Mouse (Mus musculus) inflammation-experienced regulatory T-cells, adult 6 months (primary cell): ENCODE data around the gene Mthfr. TPM values are rescaled to one million over a fixed set of nuclear protein-coding genes. Genes with fewer than 3 reads are reported as not detected.
"Not testable (repeated sequence)": the region's sequence is repeated elsewhere in the genome, so short reads cannot be mapped to it uniquely, and the experiment has no call there.

Source experiments
- ATAC-seq: one replicate; pipeline ENCODE4 v1.8.0; 2017
- polyA plus RNA-seq, 3 experiments: library from polyadenylated mRNA; unstranded; fragments of 100-300 nt; shearing (Covaris generic); gene quantifications; one replicate each; pipeline ENCODE4 v1.2.1; 2017

Mthfr gene
- polyA plus RNA-seq, 3 experiments from 2014 or later, result 9.2 to 12.0 (median 9.5) TPM

DNA sequence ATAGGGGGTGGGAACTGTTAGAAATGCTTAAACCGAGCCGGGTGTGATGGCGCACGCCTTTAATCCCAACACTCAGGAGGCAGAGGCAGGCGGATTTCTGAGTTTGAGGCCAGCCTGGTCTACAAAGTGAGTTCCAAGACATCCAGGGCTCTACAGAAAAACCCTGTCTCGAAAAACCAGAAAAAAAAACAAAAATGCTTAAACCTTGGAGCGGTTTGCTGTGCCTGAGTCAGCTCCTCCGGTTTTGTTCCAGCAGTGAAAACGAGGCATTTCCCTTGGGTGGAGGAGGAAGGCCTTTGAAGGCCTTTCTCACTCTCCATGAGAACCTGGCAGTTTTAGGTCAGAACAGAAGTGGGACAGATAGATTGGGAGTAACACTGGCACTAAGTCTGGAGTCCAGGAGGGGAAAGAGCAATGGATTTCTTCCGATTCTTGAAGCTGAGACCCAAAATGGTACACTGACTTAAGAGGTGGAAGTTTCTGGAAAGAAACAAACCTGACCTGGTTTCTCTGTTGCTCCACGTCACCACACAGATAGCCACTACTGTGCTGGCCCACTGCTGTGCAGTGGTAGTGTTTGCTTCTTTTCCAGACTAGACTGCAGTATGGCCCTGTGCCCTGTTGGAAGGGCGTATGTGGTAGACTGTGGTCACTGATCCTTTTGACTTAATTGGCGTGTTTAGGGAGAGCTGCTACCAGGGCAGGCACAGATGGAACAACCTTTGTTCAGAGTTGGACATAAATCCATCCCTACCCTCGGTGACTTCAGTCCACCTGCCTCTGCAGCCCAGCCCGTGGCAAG, 1.4 kb downstream of the Mthfr start:
- ATAC-seq, result no peak

- no peak for ATAC-seq
These were observed 2.2 kb downstream of the Mthfr start for GRCm38 (mm10) chr4:148040933-148041610.

GRCm38 (mm10) chr4:148041611-148042191, 2.8 kb downstream of the Mthfr start:
- no peak for ATAC-seq

DNA sequence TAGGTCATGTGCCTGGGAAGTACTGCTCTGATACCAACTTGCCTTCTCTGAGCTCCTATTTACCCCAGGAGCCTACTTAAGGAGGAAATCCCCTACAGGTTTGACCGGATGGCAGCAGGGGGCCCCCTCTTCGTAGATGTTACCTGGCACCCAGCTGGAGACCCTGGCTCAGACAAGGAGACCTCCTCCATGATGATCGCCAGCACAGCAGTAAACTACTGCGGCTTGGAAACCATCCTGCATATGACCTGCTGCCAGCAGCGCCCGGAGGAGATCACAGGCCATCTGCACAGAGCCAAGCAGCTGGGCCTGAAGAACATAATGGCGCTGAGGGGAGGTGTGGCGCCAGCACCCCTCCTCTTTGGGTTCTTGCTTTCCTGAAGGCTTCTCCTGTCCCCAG, 4.5 kb downstream of the Mthfr start:
- not testable (repeated sequence) for ATAC-seq

GRCm38 (mm10) chr4:148044113-148044512, 5.2 kb downstream of the Mthfr start:
- ATAC-seq, result no peak

GRCm38 (mm10) chr4:148046450-148047031, 7.7 kb downstream of the Mthfr start:
- ATAC-seq, result no peak

- not testable (repeated sequence) for ATAC-seq
These were observed 11.6 kb downstream of the Mthfr start for GRCm38 (mm10) chr4:148050396-148050914.

DNA sequence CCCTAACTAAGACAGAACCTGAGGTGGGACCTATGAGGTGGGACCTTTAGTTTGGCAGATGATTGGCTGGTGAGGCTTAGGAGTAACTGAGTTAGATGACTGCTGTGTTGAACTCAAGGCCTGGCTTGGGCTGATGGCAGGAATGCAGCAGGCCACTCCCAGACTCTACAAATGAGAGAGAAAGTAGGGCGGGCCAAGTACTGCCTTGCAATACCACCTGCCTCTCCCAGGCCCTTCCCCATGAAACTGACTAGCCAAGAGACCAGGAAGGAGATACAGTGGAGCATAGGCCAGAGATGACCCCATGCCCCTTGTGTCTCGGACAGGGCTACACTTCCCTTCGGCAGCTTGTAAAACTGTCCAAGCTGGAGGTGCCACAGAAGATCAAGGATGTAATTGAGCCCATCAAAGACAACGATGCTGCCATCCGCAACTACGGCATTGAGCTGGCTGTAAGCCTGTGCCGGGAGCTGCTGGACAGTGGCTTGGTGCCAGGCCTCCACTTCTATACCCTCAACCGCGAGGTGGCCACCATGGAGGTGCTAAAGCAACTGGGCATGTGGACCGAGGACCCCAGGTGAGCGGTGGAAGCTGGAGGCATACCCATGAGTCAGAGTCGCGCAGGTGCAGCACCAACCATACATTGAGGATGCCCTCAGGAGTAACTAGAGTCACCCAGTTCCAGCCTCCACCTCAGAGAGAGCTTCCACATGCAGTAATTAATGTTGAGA, 12.3 kb downstream of the Mthfr start:
- no peak for ATAC-seq

- no peak for ATAC-seq
These were observed 13.0 kb downstream of the Mthfr start for GRCm38 (mm10) chr4:148051886-148052285.

DNA sequence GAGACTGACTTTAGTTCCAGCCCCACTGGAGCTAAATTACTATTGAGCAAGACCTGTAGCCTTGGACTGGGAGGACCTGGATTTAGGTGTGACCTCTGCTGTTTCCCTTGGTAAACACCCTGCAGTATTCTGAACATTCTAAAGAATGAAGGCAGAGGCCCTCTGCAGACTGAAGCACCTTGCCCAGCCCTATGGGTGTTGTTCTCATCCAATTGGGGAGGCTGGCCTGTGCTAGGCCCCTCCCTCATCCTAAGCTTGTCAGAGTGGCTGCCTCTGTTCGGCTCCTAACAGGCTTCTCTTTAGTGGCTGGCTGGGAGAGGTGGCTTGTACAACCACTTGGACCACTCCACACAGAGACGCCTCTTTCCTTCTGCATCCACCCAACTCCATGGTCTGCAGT, 14.1 kb downstream of the Mthfr start:
- no peak for ATAC-seq

- no peak for ATAC-seq
These were observed 14.6 kb downstream of the Mthfr start for GRCm38 (mm10) chr4:148053417-148053920.

DNA sequence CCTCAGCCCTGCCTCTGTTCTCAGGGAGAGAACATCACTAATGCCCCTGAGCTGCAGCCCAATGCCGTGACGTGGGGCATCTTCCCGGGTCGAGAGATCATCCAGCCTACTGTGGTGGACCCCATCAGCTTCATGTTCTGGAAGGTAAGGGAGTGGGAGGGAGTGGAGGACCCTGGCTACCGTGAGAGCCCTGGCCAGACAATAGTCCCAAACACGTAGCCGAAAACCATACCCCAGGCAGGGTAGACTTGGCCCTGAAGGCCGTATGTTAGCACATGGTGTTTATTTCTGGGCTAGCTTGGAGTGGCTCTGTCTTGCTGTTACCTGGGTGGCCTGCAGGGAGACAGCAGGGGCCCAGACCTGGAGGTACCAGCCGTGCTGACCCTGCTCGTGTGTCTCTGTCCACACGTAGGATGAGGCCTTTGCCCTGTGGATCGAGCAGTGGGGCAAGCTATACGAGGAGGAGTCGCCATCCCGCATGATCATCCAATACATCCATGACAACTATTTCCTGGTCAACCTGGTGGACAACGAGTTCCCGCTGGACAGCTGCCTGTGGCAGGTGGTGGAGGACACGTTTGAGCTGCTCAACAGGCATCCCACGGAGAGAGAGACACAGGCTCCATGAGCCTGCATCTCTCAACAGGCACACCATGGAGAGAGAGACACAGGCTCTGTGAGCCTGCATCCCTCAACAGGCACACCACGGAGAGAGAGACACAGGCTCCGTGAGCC, 16.3 kb downstream of the Mthfr start:
- ATAC-seq, result no peak

DNA sequence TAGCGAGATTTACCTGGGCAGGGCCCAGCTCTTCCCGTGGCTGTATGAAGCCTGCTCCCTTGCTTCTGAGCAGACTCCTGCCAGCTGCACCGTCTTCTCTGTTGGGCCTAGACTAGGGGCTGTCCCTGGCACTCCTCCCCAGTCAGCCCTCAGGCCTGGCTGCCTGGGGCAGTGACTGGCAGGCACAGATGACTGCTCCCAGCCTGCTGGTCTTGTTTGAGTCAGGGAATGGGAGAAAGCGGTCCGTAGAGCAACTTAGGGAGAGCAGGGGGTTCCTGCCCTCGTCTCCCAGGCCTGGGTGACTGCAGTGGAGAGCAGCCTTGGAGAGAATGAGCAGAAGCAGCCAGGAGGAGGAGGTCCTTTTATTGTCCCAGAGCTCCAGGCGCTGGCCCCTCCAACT, 17.4 kb downstream of the Mthfr start:
- no peak for ATAC-seq

- no peak for ATAC-seq
These were observed 17.9 kb downstream of the Mthfr start for GRCm38 (mm10) chr4:148056801-148057200.

DNA sequence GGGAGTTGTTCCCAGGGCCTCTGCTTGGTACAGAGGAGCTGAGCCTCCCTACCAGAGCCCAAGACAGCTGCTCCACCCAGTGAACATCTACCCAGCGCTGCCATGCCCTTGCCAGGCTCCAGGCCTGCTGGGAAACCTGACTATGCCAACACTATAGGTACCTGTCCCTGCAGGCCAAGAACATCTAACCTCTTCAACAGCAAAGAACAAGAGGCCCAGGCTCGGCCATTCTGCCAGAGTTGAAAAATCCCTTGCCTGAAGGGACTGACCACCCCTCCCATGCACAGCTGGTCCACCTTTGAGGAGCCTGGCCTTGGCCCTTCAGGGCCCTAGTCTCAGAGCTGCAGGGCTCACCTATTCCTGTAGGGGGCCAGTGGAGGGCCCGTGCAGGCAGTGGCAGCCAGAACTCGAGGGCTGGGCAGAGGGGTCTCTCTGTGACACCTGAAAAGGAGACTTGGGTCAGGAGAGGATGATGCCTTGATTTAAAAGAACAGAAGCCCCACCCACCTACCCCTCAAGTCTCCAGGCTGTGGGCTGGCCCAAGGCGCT, 18.9 kb downstream of the Mthfr start:
- ATAC-seq, result no peak

DNA sequence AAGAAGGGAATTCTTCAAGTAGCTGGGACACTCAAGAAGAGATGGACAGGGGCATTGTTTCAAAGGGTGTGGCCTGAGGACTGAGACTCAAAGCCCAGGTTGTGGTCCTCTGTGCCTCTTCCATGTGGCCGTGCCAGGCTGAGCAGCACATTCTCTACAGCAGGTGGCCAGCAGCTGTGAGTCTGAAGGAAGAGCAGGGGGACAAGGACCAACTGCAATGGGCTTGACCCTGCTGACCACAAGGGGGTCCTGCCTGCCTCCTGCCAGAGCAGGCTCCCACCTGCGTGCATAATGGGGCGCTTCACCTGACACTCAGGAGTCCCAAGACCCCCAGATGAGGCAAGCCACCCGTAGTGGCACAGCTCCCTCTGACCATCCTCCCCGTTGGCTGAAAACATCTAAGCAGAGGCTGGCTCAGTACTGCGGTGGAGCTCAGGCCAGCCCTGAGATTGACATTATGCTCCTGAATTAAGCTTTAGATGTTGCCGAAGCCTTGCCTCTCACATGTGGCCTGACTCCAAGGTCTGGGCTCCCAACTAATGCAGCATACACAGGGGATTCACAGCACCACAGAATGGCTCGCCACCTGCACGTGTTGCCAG, 19.4 kb downstream of the Mthfr start:
- no peak for ATAC-seq

- ATAC-seq, result no peak
These were observed 20.1 kb downstream of the Mthfr start for GRCm38 (mm10) chr4:148058993-148059392.

GRCm38 (mm10) chr4:148060120-148061085, 21.5 kb downstream of the Mthfr start:
- ATAC-seq, result peak; percentile 32

- ATAC-seq, result no peak
These were observed 22.2 kb downstream of the Mthfr start for GRCm38 (mm10) chr4:148061086-148061480.
